Mouse (Mus musculus): ENCODE measurements around the gene Hat1.
"Not testable (repeated sequence)": the region's sequence is repeated elsewhere in the genome, so short reads cannot be mapped to it uniquely, and the experiment has no call there.

The Hat1 gene

GRCm38 (mm10) chr2:71388951-71389763, at the start of gene Hat1:
Hat1 (plus strand) TSS chr2:71388958.
- DNase-seq (ENCODE audit: low spot score in 2 of 2): peak; percentile 87 to 94

DNA sequence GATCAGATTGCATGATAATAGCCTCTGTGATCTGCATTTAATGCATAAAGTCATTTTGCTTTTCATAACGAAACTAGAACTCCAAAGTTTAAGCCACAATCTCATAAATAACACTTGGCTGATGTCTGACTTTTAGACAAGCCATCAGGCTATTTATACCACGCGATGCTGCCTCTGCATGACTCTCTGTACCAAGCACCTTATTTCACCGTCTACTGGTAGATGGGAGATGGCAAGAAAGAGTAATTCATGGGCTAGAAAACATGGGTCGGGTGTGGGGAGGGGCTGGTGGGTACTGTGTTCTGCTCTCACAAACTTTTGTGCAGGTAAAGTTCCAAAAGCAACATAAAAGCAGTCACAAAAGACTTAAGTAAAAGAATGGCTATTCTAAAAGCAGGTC, 48.6 kb upstream of the Hat1 start:
- DNase-seq (ENCODE audit: low spot score in 2 of 2): no peak

GRCm38 (mm10) chr2:71343884-71344640, 44.7 kb upstream of the Hat1 start:
- no peak for DNase-seq (ENCODE audit: low spot score in 2 of 2)

DNA sequence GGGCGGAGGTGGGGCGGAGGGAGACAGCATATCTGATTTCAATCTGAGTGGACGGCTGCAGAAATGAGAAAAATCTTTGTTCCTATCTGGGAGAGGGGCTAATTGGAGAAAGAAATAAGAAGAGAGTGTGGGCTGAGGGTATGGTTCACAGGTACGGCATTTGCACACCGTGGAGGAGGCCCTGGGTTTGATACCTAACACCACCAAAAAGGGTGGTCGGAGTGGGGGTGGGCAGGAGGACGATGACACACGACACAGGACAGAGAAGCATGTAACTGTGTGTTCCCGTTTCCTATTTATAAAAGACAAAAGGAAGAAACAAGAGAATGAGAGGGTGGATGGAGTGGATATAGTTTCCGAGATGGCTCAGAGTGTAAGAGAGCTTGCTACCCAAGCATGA, 41.6 kb upstream of the Hat1 start:
- DNase-seq (ENCODE audit: low spot score in 2 of 2): no peak

DNA sequence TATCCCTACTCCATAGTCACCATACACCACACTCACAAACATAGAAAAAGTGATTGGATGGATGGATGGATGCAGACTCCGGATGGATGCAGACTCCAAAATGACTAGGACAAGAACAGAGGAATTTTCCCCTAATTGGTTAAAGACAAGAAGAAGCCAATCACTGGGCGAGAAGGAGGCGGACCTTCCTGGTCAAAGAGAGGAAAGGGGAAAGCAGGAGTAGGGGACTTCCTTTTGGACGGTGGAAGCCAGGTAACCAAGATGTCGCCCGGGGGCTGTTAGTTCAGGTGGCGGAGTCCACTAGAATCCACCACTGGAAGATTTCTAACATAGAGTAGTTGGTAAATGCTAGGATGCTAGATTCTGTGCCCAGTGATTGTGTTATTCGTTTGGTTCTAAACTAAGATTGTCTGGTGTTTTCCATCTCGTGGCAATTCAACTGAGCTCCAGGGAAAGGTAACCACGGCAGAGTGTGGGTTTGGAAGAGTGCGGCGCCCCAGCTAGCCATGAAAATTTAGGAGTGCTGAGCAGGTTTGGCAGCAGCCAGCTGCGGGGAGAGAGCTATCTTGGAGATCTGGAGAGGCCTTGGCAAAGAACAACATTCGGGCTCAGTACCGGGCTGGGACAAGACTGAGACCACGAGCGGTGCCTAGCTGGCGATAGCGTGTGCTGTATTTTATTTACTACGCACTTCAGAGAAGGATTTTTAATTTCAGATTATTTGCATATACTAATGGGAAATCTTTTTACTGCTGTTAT, 40.8 kb upstream of the Hat1 start:
- DNase-seq (ENCODE audit: low spot score in 2 of 2): no peak

DNA sequence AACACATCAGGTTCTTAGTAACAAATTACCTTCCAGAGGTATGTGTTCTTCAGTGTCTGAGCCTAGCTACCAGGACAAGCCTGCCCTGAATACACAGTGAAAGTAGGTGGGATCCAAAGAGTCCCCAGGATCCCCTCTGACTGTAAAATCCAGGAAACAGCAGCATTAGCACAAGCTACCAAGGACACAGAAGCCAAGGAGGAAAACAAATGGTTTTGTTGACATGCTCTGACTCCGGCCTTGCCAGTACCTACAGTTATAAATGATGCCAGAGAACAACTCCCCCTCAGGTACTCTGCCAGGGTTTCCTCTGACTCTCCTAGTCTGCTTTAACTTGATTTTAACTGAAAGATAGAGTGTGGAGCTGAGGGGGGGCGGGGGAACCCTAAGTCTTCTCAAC, 39.2 kb upstream of the Hat1 start:
- no peak for DNase-seq (ENCODE audit: low spot score in 2 of 2)

- no peak for DNase-seq (ENCODE audit: low spot score in 2 of 2)
Measured at GRCm38 (mm10) chr2:71350181-71350580, 38.6 kb upstream of the Hat1 start.

GRCm38 (mm10) chr2:71350904-71351726, 37.6 kb upstream of the Hat1 start:
- DNase-seq (ENCODE audit: low spot score in 2 of 2): no peak

GRCm38 (mm10) chr2:71351727-71351987, 37.1 kb upstream of the Hat1 start:
- no peak for DNase-seq (ENCODE audit: low spot score in 2 of 2)

GRCm38 (mm10) chr2:71353306-71354054, 35.3 kb upstream of the Hat1 start:
- no peak for DNase-seq (ENCODE audit: low spot score in 2 of 2)

DNA sequence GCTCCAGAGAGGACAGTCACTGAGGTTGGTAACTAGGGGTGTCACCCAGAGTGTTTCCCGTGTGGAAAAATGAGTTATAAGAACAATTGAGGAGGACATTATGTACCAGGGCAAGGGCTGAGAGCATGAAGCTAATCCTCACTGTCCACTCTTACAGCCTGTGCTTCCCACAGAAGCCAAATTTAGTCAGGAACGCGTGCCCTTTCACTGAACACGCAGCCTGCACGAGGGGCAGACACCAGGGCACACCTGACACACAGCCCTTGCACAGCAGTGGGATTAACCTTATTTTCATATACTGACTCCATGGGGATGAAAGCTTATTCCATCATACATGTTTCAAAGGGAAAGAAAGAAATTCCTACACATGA, 34.7 kb upstream of the Hat1 start:
- no peak for DNase-seq (ENCODE audit: low spot score in 2 of 2)

- no peak for DNase-seq (ENCODE audit: low spot score in 2 of 2)
Measured at GRCm38 (mm10) chr2:71358347-71358746, 30.4 kb upstream of the Hat1 start.

DNA sequence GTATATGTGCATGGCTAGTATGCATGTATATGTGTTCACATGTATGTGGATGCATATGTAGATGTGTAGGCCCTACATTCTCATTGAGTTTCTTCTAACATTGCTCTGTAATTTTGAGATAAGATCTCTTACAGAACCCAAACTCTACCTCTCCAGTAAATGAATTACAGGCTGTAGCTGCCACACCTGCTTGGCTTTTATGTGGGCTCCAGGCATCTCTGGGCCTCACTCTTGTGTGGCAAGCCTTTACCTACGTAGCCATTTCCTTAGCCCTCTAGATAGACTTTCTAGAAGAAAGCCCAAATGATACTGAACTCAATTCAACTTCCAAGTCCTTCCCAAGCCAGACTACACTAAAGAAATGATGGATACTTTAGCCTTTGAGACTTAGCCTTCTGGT, 28.6 kb upstream of the Hat1 start:
- DNase-seq (ENCODE audit: low spot score in 2 of 2): no peak

GRCm38 (mm10) chr2:71366618-71367124, 22.1 kb upstream of the Hat1 start:
- DNase-seq (ENCODE audit: low spot score in 2 of 2): no peak

DNA sequence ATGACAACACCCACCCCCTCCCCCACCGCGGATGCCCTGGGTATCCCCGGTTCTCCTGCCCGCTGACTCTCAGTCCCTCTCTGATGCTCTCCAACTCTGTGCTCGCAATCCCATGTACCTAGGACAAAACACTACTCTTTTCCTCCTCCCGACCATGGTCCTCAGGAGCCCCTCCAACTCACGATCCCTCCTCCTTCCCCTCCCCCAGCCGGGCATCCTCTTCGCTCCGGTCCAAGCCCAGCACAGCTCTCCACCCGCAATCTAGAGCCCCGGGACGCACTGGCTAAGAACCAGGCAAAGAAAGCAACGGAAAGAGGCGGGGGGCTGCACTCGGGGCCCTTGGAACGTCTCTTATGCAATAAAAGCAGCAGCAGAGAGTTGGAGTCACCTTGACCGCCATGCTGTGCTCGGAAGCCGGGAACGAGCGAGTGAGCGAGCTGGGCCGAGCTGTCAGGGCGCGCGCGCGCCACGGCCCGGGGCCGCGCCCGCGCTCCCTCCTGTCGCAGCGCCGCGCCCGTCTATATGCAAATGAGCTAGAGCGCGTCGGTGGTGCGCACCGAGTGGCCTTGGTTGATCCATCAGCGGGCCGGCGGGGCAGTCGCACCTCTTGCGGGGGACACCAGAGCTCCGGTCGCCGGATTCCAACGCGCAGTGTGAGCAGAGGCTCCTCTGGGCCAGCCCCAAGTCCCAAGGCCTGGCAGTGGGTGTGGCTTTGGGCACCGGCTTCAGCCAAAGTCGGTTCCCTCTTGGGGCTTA, 21.5 kb upstream of the Hat1 start, which contains the start of gene Slc25a12:
Gene Slc25a12, minus strand, starts transcription at position 625 of the 756 bp plus-strand sequence.
- peak; percentile 46 to 74 for DNase-seq (ENCODE audit: low spot score in 2 of 2)

DNA sequence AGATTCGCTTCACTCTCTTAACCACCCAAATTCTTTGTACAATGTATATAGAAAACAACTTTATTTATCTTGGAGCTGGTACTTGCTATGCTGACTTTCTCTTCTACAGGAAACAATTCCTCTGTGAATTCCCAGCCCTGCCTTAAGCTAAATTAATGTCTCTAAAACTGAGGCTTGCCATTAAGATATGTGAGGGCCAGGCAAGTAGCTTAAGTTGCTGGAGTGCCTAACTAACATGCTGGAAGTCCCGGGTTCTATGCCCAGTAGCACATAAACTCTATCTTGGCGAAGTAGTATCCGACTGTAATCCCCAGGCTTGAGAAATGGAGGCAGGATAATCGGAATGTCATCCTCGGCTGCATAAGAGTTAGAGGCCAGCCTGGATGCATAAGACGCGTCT, 20.7 kb upstream of the Hat1 start:
- no peak for DNase-seq (ENCODE audit: low spot score in 2 of 2)

GRCm38 (mm10) chr2:71371790-71372189, 17.0 kb upstream of the Hat1 start:
- no peak for DNase-seq (ENCODE audit: low spot score in 2 of 2)

DNA sequence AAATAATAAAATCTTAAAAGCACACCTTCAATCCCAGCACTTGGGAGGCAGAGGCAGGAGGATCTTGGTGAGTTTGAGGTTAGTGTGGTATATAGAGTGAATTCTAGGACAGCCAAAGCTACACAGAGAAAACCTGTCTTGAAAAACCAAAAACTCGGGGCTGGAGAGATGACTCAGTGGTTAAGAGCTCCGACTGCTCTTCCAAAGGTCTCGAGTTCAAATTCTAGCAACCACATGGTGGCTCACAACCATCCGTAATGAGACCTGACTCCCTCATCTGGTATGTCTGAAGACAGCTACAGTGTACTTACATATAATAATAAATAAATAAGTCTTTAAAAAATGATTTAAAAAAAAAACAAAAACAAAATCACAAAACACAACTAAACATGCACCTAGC, 16.5 kb upstream of the Hat1 start:
- DNase-seq (ENCODE audit: low spot score in 2 of 2): not testable (repeated sequence)

DNA sequence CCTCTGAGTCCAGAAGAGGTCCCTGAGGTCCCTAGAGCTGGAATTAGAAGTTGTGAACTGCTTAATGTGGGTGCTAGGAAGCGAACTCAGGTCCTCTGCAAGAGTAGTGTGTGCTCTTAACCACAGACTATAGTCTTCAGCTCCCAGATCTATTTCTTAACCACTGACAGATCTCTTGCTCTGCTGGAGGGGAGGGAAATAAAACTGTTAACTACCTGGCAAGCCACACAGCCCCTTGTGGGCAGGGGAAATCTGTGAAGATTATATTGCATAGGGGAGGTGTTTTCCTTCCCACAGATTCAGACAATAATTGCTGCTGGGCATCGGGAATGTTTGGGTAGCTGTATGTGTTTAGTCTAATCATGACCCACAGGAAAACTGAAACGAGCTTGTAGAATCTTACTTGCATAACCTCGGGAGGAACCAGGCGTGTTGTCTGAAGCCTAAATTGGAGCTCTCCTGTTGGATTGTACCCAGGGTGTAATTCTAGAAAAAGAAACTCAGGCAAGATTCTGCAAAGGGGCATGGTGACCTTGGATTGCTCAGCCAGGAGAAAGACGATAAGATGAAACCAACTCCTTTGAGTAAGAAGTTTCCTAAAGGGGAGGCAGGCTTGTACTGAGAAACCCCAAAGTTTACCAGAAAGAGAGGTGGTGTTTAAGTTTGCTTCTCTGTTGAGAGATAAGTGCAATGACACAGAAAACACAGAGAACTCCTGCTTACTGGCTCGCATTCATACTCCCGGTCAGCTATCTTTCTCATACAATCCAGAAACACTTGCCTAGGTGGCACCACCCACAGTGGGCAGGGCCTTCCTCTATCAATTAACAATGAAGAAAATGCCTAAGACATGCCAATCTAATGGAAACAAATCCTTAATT, 14.2 kb upstream of the Hat1 start:
- no peak for DNase-seq (ENCODE audit: low spot score in 2 of 2)

Data from cerebellum, postnatal 4 days (tissue).